Mouse (Mus musculus) myocyte (in vitro differentiated cells): ENCODE measurements at regions not wholly inside any gene's neighbourhood (a gene's known extent, or its start where the extent isn't known, plus 50 kb on each side); places are given as distances from the start of the nearest gene placed in this dataset.

Experiments
- CEBPB ChIP-seq: IDR thresholded peaks from 2 replicates; pipeline ENCODE4 v1.6.1; 2011; ENCODE audit warnings: mild to moderate bottlenecking, moderate library complexity; ENCODE audit not compliant: poor library complexity, insufficient read depth, severe bottlenecking
- E2F4 ChIP-seq: IDR thresholded peaks from one replicate; pipeline ENCODE4 v1.6.1; 2011; ENCODE audit warnings: mild to moderate bottlenecking, control low read depth, moderate library complexity; ENCODE audit not compliant: insufficient read depth
- MAX ChIP-seq: IDR thresholded peaks from one replicate; pipeline ENCODE4 v1.6.1; 2011; ENCODE audit warnings: low read depth, mild to moderate bottlenecking, control low read depth
- MYOD1 ChIP-seq, 3 experiments: IDR thresholded peaks; one replicate each; pipeline ENCODE4 v1.6.1; 2011; ENCODE audit warnings: control low read depth in 2 of 3, low read depth in 2 of 3, mild to moderate bottlenecking in 2 of 3, moderate library complexity in 1 of 3; ENCODE audit not compliant: insufficient read length in 2 of 3, control insufficient read depth in 1 of 3
- MYOG ChIP-seq, 3 experiments: IDR thresholded peaks; one replicate each; pipeline ENCODE4 v1.6.1; 2011; ENCODE audit warnings: control low read depth in 2 of 3, low read depth in 2 of 3, mild to moderate bottlenecking in 2 of 3; ENCODE audit not compliant: insufficient read length in 2 of 3, control insufficient read depth in 1 of 3, insufficient read depth in 1 of 3
- POLR2A ChIP-seq: IDR thresholded peaks from one replicate; pipeline ENCODE4 v1.6.1; 2011; ENCODE audit warnings: low read depth, mild to moderate bottlenecking, control low read depth, moderate library complexity; ENCODE audit not compliant: insufficient read length
- POLR2AphosphoS2 ChIP-seq: IDR thresholded peaks from one replicate; pipeline ENCODE4 v1.6.1; 2011; ENCODE audit warnings: low read depth, control low read depth; ENCODE audit not compliant: insufficient read length
- REST ChIP-seq: IDR thresholded peaks from one replicate; pipeline ENCODE4 v1.6.1; 2011; ENCODE audit warnings: mild to moderate bottlenecking, control low read depth, moderate library complexity; ENCODE audit not compliant: insufficient read depth, insufficient read length
- SRF ChIP-seq: IDR thresholded peaks from one replicate; pipeline ENCODE4 v1.6.1; 2011; ENCODE audit warnings: low read depth; ENCODE audit not compliant: control insufficient read depth, insufficient read length
- TCF12 ChIP-seq: IDR thresholded peaks from one replicate; pipeline ENCODE4 v1.6.1; 2011; ENCODE audit warnings: mild to moderate bottlenecking, control low read depth; ENCODE audit not compliant: poor library complexity, insufficient read depth, severe bottlenecking
- TCF3 ChIP-seq: IDR thresholded peaks from one replicate; pipeline ENCODE4 v1.6.1; 2011; ENCODE audit warnings: low read depth, control low read depth; ENCODE audit not compliant: insufficient read length
- USF1 ChIP-seq: IDR thresholded peaks from one replicate; pipeline ENCODE4 v1.6.1; 2011; ENCODE audit warnings: low read depth, mild to moderate bottlenecking, control low read depth, moderate library complexity

GRCm38 (mm10) chr2:116954280-116954679 is 75.8 kb downstream of the Tmco5 start:
- no peak for TF ChIP-seq POLR2A
- no peak for TF ChIP-seq TCF12
- no peak for TF ChIP-seq POLR2AphosphoS2
- no peak for TF ChIP-seq E2F4
- TF ChIP-seq MAX: no peak
- TF ChIP-seq USF1: no peak
- TF ChIP-seq REST: no peak
- no peak for TF ChIP-seq CEBPB
- no peak for TF ChIP-seq TCF3
- no peak for TF ChIP-seq MYOG (IDR thresholded peaks at IDR 0.05; ENCODE audit: control insufficient read depth in 1 of 3, insufficient read depth in 1 of 3, insufficient read length in 2 of 3, low read depth in 2 of 3)
- no peak for TF ChIP-seq MYOD1 (IDR thresholded peaks at IDR 0.05; ENCODE audit: control insufficient read depth in 1 of 3, insufficient read length in 2 of 3, low read depth in 2 of 3)
- TF ChIP-seq SRF: no peak
